Mouse (Mus musculus): ENCODE measurements around the gene Rex1bd. TPM values are rescaled to one million over a fixed set of nuclear protein-coding genes. Genes with fewer than 3 reads are reported as not detected.

Rex1bd gene
- polyA plus RNA-seq, 1 experiment from 2014 or later: 120 TPM

GRCm38 (mm10) chr8:70486941-70487520 lies 19.5 kb downstream of the Rex1bd start, which contains the start of gene Tmem59l:
TSS of gene Tmem59l (minus strand) at chr8:70487358.
- 6% methylated on average over 33 of the region's 33 CpGs for WGBS
- peak within 1 kb of the TSS; percentile 97 for H3K27ac ChIP-seq
- H3K36me3 ChIP-seq: no peaks in the 10 kb centered on the region
- H3K9me3 ChIP-seq: no peaks in the 10 kb centered on the region
- peak within 1 kb of the TSS; percentile 82 for H3K4me2 ChIP-seq
- H3K9ac ChIP-seq: peak within 1 kb of the TSS; percentile 8; the same call in 1 of the 2 replicates
- H3K27me3 ChIP-seq: peaks cover 85% of the 10 kb centered on the region
- ATAC-seq (ENCODE audit: borderline replicate concordance, extremely low read depth, low FRiP score, low TSS enrichment): no peak
- peak within 1 kb of the TSS; percentile 13 for H3K4me3 ChIP-seq
- H3K4me1 ChIP-seq: peaks cover 67% of the 10 kb centered on the region

GRCm38 (mm10) chr8:70486191-70486681 lies 20.3 kb downstream of the Rex1bd start:
- Histone ChIP-seq H3K4me1 (peaks cover 60% of the 10 kb centered on the region), H3K36me3 (no peaks in the 10 kb centered on the region), H3K27me3 (peaks cover 77% of the 10 kb centered on the region), H3K4me2 (no peak overlapping the region), H3K4me3 (no peak overlapping the region), H3K27ac (no peak overlapping the region), H3K9ac (no peak overlapping the region), H3K9me3 (no peaks in the 10 kb centered on the region)
- ATAC-seq (ENCODE audit: borderline replicate concordance, extremely low read depth, low FRiP score, low TSS enrichment): no peak
- WGBS: 49% methylated on average over 7 of the region's 7 CpGs

DNA sequence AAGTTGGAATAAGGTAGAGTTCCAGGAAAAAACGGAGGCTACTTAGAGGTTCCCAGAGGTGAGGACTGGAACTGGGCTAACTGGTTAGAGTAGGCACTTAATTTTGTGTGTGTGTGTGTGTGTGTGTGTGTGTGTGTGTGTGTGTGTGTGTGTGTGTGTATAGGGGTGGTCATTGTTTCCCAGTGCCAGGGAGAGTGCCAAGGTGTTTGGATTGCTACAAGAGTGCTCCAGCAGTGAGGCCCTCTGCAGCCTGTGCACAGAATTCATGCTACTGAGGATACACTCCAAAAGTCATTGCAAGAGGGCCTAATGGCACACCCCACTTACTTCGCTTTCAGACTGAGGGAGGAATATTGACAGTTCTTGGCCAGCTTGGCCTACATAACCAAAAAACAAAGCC lies 23.6 kb downstream of the Rex1bd start:
- Histone ChIP-seq H3K4me3 (no peak overlapping the region), H3K27ac (peak overlapping the region; percentile 85), H3K9ac (no peak overlapping the region), H3K4me1 (peaks cover 30% of the 10 kb centered on the region), H3K36me3 (no peaks in the 10 kb centered on the region), H3K4me2 (no peak overlapping the region), H3K9me3 (no peaks in the 10 kb centered on the region), H3K27me3 (peaks cover 47% of the 10 kb centered on the region)
- 54% methylated on average over 2 of the region's 2 CpGs for WGBS
- peak; percentile 63 for ATAC-seq (ENCODE audit: borderline replicate concordance, extremely low read depth, low FRiP score, low TSS enrichment)

- 73% methylated on average over 3 of the region's 3 CpGs for WGBS
- Histone ChIP-seq H3K27ac (peak overlapping the region; percentile 85; the same call in 1 of the 2 replicates), H3K36me3 (no peaks in the 10 kb centered on the region), H3K4me2 (no peak overlapping the region), H3K9me3 (no peaks in the 10 kb centered on the region), H3K9ac (no peak overlapping the region), H3K4me3 (no peak overlapping the region), H3K27me3 (peaks cover 39% of the 10 kb centered on the region), H3K4me1 (peaks cover 33% of the 10 kb centered on the region)
- ATAC-seq (ENCODE audit: borderline replicate concordance, extremely low read depth, low FRiP score, low TSS enrichment): no peak
These were observed 24.6 kb downstream of the Rex1bd start for GRCm38 (mm10) chr8:70481908-70482307.

DNA sequence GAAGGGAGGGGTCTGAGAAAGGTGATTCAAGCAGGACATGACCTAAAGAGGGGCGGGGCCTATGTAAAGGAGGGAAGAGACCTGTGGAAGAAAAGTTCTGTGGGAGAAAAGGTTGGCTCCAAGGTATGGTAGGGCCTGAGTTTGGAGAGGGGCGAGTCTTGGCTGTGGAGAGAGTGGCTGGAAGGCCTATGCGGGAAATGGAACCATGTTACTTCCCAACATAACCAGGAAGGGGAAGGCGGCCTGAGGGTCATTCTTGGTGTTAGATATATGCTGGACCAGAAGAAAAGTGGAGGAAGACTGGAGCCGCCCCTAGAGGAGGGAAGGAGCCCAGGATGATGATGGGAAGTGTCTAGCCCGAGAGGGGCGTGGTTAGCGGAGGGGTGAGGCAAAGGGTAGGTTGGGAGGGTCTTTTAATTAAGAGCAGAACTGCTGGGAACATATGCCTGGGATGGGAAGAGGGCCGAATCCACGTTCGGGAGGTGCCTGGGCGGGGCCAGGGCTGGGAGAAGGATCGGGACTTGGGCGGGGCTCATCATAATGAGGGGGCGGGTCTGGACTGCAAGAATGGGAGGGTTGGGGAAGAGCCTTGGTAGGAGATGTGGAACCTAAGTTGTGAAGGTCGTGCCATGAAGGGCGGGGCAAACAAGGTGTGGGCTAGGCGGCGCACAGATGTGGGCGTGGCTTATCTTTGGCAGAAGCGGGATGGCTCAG lies 29.1 kb downstream of the Rex1bd start:
- no peaks in the 10 kb centered on the region for H3K9me3 ChIP-seq
- peaks cover 21% of the 10 kb centered on the region for H3K4me1 ChIP-seq
- no peaks in the 10 kb centered on the region for H3K36me3 ChIP-seq
- 2% methylated on average over 21 of the region's 21 CpGs for WGBS
- peak; percentile 29 for ATAC-seq (ENCODE audit: borderline replicate concordance, extremely low read depth, low FRiP score, low TSS enrichment)
- H3K9ac ChIP-seq: no peak overlapping the region
- peaks cover 3% of the 10 kb centered on the region; the same call in 1 of the 2 replicates for H3K27me3 ChIP-seq
- H3K4me2 ChIP-seq: peak overlapping the region; percentile 62
- peak overlapping the region; percentile 74 for H3K4me3 ChIP-seq
- H3K27ac ChIP-seq: peak overlapping the region; percentile 77

- Histone ChIP-seq H3K4me3 (peak within 1 kb of the TSS; percentile 74), H3K27me3 (0 out of 2 replicates have a peak, but pooled peaks cover 3% of the 10 kb centered on the region), H3K9ac (peak within 1 kb of the TSS; percentile 79), H3K4me2 (peak within 1 kb of the TSS; percentile 62), H3K9me3 (no peaks in the 10 kb centered on the region), H3K27ac (peak within 1 kb of the TSS; percentile 77), H3K4me1 (peaks cover 21% of the 10 kb centered on the region), H3K36me3 (no peaks in the 10 kb centered on the region)
- WGBS: under 1% methylated on average over 53 of the region's 53 CpGs
- peak; percentile 91 for ATAC-seq (ENCODE audit: borderline replicate concordance, extremely low read depth, low FRiP score, low TSS enrichment)
These were observed 30.0 kb downstream of the Rex1bd start, which contains the start of gene Klhl26 for GRCm38 (mm10) chr8:70476333-70477268. TSS of gene Klhl26 (minus strand) at chr8:70476968.

DNA sequence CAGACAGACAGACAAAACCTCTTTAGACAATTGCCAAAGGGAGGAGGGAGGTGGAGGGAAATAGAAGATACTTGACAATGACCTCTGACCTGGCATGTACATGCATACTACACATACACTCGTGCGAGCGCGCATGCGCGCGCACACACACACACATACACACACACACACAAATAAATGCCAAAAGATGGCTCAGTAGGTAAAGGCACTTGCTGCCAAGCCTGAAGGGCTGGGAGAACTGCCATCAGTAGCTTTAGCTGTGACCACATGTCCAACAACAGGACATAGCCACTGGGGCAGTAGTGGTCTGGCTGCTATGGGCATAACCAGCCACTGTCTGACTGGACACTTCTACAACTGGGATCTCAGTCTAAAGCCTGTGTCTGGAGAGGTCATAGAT lies 34.7 kb downstream of the Rex1bd start:
- no peaks in the 10 kb centered on the region for H3K36me3 ChIP-seq
- WGBS: 92% methylated on average over 7 of the region's 7 CpGs
- H3K4me1 ChIP-seq: peaks cover 45% of the 10 kb centered on the region
- H3K27me3 ChIP-seq: no peaks in the 10 kb centered on the region
- no peak overlapping the region for H3K4me3 ChIP-seq
- H3K27ac ChIP-seq: no peak overlapping the region
- no peak overlapping the region for H3K4me2 ChIP-seq
- no peak for ATAC-seq (ENCODE audit: borderline replicate concordance, extremely low read depth, low FRiP score, low TSS enrichment)
- no peaks in the 10 kb centered on the region for H3K9me3 ChIP-seq
- no peak overlapping the region for H3K9ac ChIP-seq

DNA sequence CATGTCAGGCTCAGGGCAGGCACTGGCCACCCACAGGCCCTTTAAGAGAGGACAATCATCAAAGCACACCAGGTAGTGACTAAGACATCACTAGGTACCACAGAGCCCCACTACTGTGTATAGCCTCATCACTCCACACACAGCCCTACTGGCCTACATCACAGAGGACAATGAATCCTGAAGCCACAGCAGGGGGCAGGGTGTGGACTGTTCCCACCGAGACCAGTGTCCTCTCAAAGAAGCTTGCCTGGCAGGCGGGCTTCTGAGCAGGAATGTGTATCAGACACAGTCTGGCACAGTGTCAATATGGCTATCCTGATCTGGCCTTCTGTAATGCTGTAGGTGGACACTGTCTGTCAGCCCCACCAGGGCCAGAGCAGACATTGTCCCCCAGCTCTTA lies 36.6 kb downstream of the Rex1bd start:
- H3K27me3 ChIP-seq: no peaks in the 10 kb centered on the region
- peaks cover 6% of the 10 kb centered on the region; the same call in 1 of the 2 replicates for H3K36me3 ChIP-seq
- peaks cover 42% of the 10 kb centered on the region for H3K4me1 ChIP-seq
- WGBS: 53% methylated on average over 2 of the region's 2 CpGs
- no peak overlapping the region for H3K9ac ChIP-seq
- H3K4me2 ChIP-seq: no peak overlapping the region
- no peaks in the 10 kb centered on the region for H3K9me3 ChIP-seq
- no peak overlapping the region for H3K4me3 ChIP-seq
- no peak overlapping the region for H3K27ac ChIP-seq
- ATAC-seq (ENCODE audit: borderline replicate concordance, extremely low read depth, low FRiP score, low TSS enrichment): no peak

- Histone ChIP-seq H3K4me3 (no peak overlapping the region), H3K9ac (no peak overlapping the region), H3K9me3 (no peaks in the 10 kb centered on the region), H3K36me3 (peaks cover 6% of the 10 kb centered on the region; the same call in 1 of the 2 replicates), H3K27me3 (no peaks in the 10 kb centered on the region), H3K27ac (peak overlapping the region; percentile 43; the same call in 1 of the 2 replicates), H3K4me1 (peaks cover 42% of the 10 kb centered on the region), H3K4me2 (no peak overlapping the region)
- peak; percentile 51 for ATAC-seq (ENCODE audit: borderline replicate concordance, extremely low read depth, low FRiP score, low TSS enrichment)
- WGBS: 46% methylated on average over 10 of the region's 10 CpGs
These were observed 37.1 kb downstream of the Rex1bd start for GRCm38 (mm10) chr8:70469295-70469916.

GRCm38 (mm10) chr8:70468733-70469132 lies 37.8 kb downstream of the Rex1bd start:
- H3K9me3 ChIP-seq: no peaks in the 10 kb centered on the region
- no peak overlapping the region for H3K4me2 ChIP-seq
- no peak overlapping the region for H3K9ac ChIP-seq
- no peaks in the 10 kb centered on the region for H3K27me3 ChIP-seq
- ATAC-seq (ENCODE audit: borderline replicate concordance, extremely low read depth, low FRiP score, low TSS enrichment): peak; percentile 47
- peaks cover 42% of the 10 kb centered on the region for H3K4me1 ChIP-seq
- H3K36me3 ChIP-seq: peaks cover 6% of the 10 kb centered on the region; the same call in 1 of the 2 replicates
- peak overlapping the region; percentile 43; the same call in 1 of the 2 replicates for H3K27ac ChIP-seq
- no peak overlapping the region for H3K4me3 ChIP-seq
- WGBS: 62% methylated on average over 4 of the region's 4 CpGs

GRCm38 (mm10) chr8:70467907-70468306 lies 38.6 kb downstream of the Rex1bd start:
- Histone ChIP-seq H3K36me3 (peaks cover 6% of the 10 kb centered on the region; the same call in 1 of the 2 replicates), H3K27ac (no peak overlapping the region), H3K4me1 (peaks cover 42% of the 10 kb centered on the region), H3K4me3 (no peak overlapping the region), H3K9me3 (no peaks in the 10 kb centered on the region), H3K27me3 (no peaks in the 10 kb centered on the region), H3K4me2 (no peak overlapping the region), H3K9ac (no peak overlapping the region)
- WGBS: 43% methylated on average over 1 of the region's 1 CpGs
- ATAC-seq (ENCODE audit: borderline replicate concordance, extremely low read depth, low FRiP score, low TSS enrichment): no peak
